Mouse (Mus musculus) layer of hippocampus, adult 11-12 months (tissue): Measurements from ENCODE around the gene Gadl1.

Experiments
- DNase-seq: peaks from one replicate; pipeline ENCODE4 v3.0.0; 2022; ENCODE audit warnings: low spot score

Gadl1 gene

GRCm38 (mm10) chr9:115909155-115909554 lies at the start of gene Gadl1:
TSS of gene Gadl1 (plus strand) at chr9:115909455.
- no peak for DNase-seq

- no peak for DNase-seq
Measured at GRCm38 (mm10) chr9:115862802-115863201, 46.5 kb upstream of the Gadl1 start.

GRCm38 (mm10) chr9:115863326-115863725 lies 45.9 kb upstream of the Gadl1 start:
- no peak for DNase-seq

GRCm38 (mm10) chr9:115867277-115867676 lies 42.0 kb upstream of the Gadl1 start:
- no peak for DNase-seq

- peak; percentile 19 for DNase-seq
Measured at GRCm38 (mm10) chr9:115870168-115870567, 39.1 kb upstream of the Gadl1 start.

GRCm38 (mm10) chr9:115870640-115871039 lies 38.6 kb upstream of the Gadl1 start:
- no peak for DNase-seq

GRCm38 (mm10) chr9:115880500-115880899 lies 28.8 kb upstream of the Gadl1 start:
- no peak for DNase-seq

GRCm38 (mm10) chr9:115881137-115881536 lies 28.1 kb upstream of the Gadl1 start:
- peak; percentile 12 for DNase-seq

- no peak for DNase-seq
Measured at GRCm38 (mm10) chr9:115882627-115883200, 26.5 kb upstream of the Gadl1 start.

- no peak for DNase-seq
Measured at GRCm38 (mm10) chr9:115883413-115883812, 25.8 kb upstream of the Gadl1 start.

GRCm38 (mm10) chr9:115887571-115887970 lies 21.7 kb upstream of the Gadl1 start:
- DNase-seq, result no peak

- no peak for DNase-seq
Measured at GRCm38 (mm10) chr9:115893131-115893530, 16.1 kb upstream of the Gadl1 start.

GRCm38 (mm10) chr9:115893947-115894346 lies 15.3 kb upstream of the Gadl1 start:
- no peak for DNase-seq

GRCm38 (mm10) chr9:115908325-115908724 lies 930 bp upstream of the Gadl1 start:
- no peak for DNase-seq

GRCm38 (mm10) chr9:115914006-115914405 lies 4.8 kb downstream of the Gadl1 start:
- no peak for DNase-seq

GRCm38 (mm10) chr9:115915586-115916270 lies 6.5 kb downstream of the Gadl1 start:
- DNase-seq, result no peak

- DNase-seq, result no peak
Measured at GRCm38 (mm10) chr9:115919736-115920135, 10.5 kb downstream of the Gadl1 start.

- no peak for DNase-seq
Measured at GRCm38 (mm10) chr9:115922662-115923061, 13.4 kb downstream of the Gadl1 start.

GRCm38 (mm10) chr9:115924094-115924493 lies 14.8 kb downstream of the Gadl1 start:
- no peak for DNase-seq

- DNase-seq, result no peak
Measured at GRCm38 (mm10) chr9:115931803-115932202, 22.5 kb downstream of the Gadl1 start.

GRCm38 (mm10) chr9:115932741-115933140 lies 23.5 kb downstream of the Gadl1 start:
- DNase-seq, result no peak

- no peak for DNase-seq
Measured at GRCm38 (mm10) chr9:115933243-115933964, 24.1 kb downstream of the Gadl1 start.

GRCm38 (mm10) chr9:115934288-115934687 lies 25.0 kb downstream of the Gadl1 start:
- DNase-seq, result no peak
